Mouse (Mus musculus) retina, adult 2 months (tissue): ENCODE data around the gene Tacr3.

Experiments used
- DNase-seq: peaks from one replicate; pipeline ENCODE4 v3.0.0-alpha.2; 2012; ENCODE audit warnings: low read depth, low spot score

Gene Tacr3

DNA sequence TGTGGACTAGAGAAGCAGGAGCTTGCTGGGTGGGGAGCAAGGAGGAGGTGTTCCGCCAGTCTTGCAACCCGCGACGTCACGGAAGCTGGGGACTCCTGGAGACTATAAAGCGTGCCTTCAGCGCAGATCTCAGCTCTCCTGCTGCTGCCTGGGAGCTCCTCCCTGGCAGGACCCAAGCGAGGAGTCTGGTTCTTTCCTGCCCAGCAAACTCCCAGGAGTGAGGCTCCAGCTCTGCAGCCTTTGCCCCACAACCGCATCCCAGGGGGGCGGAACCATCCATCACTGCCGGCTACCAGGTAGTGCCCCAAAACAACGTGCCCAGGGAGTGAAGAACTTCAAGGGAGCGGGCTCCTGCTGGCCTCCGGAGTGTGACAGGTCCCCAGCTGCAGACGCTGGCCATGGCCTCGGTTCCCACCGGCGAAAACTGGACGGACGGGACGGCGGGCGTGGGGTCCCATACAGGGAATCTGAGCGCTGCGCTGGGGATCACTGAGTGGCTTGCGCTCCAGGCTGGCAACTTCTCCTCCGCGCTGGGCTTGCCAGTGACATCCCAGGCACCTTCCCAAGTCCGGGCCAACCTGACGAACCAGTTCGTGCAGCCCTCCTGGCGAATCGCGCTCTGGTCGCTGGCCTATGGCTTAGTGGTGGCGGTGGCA, at the start of gene Tacr3:
Gene Tacr3 (plus strand): TSS at position 133 of the 656 bp plus-strand sequence.
- DNase-seq, result no peak

DNA sequence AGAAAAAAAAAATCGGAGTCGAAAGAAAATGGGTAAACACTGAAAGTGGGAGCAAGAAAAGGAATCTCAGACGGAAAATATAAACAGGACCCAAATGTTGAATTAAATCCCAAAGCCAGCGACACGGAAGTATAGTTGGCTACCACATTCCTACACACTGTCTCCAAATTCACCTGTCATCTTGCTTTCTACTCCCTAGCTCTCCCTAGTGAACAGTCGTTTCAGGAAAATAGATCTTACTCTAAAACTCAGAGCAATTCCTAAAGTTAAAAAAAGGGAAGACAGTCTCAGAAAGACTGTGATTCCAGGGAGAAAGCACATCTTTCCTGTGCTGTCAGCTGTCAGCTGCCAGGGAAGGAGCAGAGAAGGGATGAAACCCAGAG, 324 bp upstream of the Tacr3 start:
- DNase-seq, result no peak

DNA sequence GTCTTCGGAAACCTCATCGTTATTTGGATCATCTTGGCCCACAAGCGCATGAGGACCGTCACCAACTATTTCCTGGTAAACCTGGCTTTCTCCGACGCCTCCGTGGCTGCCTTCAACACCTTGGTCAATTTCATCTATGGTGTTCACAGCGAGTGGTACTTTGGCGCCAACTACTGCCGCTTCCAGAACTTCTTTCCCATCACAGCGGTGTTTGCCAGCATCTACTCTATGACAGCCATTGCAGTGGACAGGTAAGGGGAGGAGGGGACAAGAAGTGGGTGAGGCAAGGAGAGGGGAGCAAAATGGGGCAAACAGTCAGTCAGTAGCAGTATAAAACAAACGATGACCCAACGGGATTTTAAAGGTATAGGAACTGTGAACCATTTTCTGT, 719 bp downstream of the Tacr3 start:
- DNase-seq, result no peak

DNA sequence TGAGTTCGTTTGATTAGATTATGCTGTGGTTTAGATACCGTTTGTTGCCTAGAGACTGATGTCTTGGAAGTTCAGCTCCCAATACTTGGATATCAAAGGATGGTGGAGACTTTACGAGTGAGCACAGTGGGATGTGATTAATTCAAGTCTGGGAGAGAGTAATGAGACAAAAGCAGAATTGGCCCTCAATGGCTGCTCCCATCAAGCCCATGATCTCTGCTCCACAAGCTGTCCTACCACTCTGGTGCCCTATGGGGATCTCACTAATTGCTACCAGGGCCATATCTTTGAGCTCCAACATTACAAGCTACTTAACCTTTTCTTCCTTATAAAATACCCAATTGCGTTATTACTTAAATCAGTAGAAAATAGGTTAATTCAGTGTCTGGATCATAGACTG, 22.5 kb downstream of the Tacr3 start:
- DNase-seq, result no peak

DNA sequence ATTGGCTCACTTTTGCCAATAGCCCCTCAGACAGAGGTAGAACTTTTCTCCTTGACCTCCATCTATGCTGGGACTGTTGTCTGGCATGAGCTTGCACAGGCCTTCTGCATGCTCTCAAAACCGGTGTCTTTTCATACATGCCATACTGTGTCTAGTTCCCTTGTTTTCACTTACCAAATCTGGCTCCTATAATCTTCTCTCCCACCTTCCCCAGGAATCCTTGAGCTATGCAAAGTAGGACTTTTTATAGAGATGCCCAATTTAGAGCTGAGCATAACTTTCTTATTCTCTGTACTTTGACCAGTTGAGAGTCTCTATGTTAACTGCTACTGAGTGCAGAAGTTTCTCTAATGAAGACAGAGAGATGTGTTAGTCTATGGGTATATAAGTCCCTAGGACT, 48.9 kb downstream of the Tacr3 start:
- DNase-seq, result no peak

GRCm38 (mm10) chr3:134895831-134896230, 67.0 kb downstream of the Tacr3 start:
- no peak for DNase-seq

DNA sequence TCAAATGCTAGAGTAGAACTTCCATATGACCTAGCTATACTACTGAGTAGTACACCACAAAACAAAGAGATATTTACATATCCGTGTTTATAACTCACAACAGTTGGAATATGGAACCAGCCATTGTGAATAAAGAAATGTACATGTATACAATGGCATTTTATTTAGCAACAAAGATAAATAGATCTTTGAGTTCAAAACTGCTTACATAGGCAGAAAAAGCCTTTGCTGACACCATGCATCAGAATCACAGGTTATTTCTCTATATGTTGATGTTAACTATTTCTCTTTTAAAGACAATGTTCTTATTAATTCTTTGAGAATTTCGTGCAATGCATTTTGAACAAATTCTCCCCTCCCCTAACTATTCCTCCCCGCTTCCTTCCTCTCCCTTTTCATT, 80.1 kb downstream of the Tacr3 start:
- DNase-seq, result no peak

DNA sequence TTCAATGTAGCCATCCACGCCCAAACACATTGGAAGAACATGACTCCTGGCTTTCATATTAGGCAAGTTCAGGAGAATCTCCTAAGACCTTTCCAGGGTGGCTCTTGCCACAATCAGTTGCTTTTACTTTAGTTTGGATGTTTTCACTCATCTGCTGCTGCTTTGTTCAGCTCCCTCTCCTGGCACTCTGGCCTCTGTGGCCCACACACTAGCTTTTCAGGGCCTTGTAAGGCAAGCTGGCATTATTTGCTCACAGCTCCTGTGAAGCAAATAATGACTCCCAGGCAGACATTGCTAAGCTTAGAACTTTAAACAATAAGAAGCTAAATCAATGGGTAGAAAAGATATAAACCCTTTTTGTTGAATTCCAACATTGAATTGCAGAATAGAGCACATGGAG, 105.9 kb downstream of the Tacr3 start:
- DNase-seq, result no peak

GRCm38 (mm10) chr3:134935461-134935860, 106.7 kb downstream of the Tacr3 start:
- no peak for DNase-seq

GRCm38 (mm10) chr3:134963461-134963860, 134.7 kb downstream of the Tacr3 start:
- no peak for DNase-seq

- no peak for DNase-seq
These were observed 150.1 kb downstream of the Tacr3 start for GRCm38 (mm10) chr3:134978902-134979301.

DNA sequence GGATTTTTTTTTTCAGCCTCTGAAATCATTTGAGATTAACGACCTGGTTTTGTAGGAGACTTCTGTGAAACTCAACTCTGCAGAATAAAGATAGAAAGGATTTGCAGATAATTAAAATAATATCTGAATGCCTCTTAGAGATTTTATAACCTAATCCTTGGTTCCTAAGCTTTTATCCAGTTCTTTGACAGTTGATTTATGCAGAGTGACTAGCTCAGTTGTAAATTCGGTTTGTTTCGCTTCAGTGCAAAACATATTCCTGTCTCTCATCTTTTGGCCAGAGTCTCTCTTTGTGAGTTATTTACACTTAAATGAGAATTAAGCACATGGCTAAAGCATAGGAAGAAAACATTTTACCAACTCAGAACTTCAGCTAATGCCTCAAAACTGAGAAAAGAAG, 151.3 kb downstream of the Tacr3 start:
- no peak for DNase-seq
